ENCODE assay signal across 8 mouse cellular contexts in genomic region chr17:32363821-32364301, GRCm38 (mm10). TPM values are rescaled to one million over a fixed set of nuclear protein-coding genes. Genes with fewer than 3 reads are reported as not detected.
DNase-seq lines count a peak whose midpoint lies in the region; ATAC-seq and TF ChIP-seq lines count a peak whose summit lies in the region.

No protein-coding gene starts in this region.

- H3K27me3 ChIP-seq in C2C12 (ENCODE audit: control insufficient read depth, insufficient read depth, insufficient read length), result no peaks in the 10 kb centered on the region
- H3K27me3 ChIP-seq in embryonic facial prominence, embryonic 12.5 days, result no peaks in the 10 kb centered on the region
- H3K27me3 ChIP-seq in intestine, embryonic 14.5 days (replicated peaks; ENCODE audit: control insufficient read depth, insufficient read depth, low read length), result no peaks in the 10 kb centered on the region
- H3K27me3 ChIP-seq in midbrain, embryonic 15.5 days (replicated peaks), result no peaks in the 10 kb centered on the region

- H3K36me3 ChIP-seq in C2C12 (ENCODE audit: control insufficient read depth, insufficient read depth), result peaks cover 29% of the 10 kb centered on the region
- H3K36me3 ChIP-seq in embryonic facial prominence, embryonic 12.5 days, result peaks cover 41% of the 10 kb centered on the region
- peaks cover 41% of the 10 kb centered on the region for H3K36me3 ChIP-seq in intestine, embryonic 14.5 days (ENCODE audit: control insufficient read depth, insufficient read depth, low read length)
- peaks cover 30% of the 10 kb centered on the region for H3K36me3 ChIP-seq in midbrain, embryonic 15.5 days (replicated peaks)

- intact Hi-C loops in gastrocnemius, adult 2 months (cut with DNase I), result loop anchor here (2.0 kb wide), 1 partner anchor 25 kb away; the partner anchor contains the start of gene Wiz
- intact Hi-C loops in left cerebral cortex, postnatal 25 days (cut with DNase I), result loop anchor here (1.0 kb wide), 1 partner anchor 25 kb away; the partner anchor contains the start of gene Wiz

- peaks cover 32% of the 10 kb centered on the region for H3K79me2 ChIP-seq in C2C12 (ENCODE audit: control insufficient read depth, insufficient read depth)

- H3K4me3 ChIP-seq in gastrocnemius, adult 2 months, result peak overlapping the region; percentile 89
- peak overlapping the region; percentile 86 for H3K4me3 ChIP-seq in C2C12 (ENCODE audit: insufficient read depth, poor library complexity, severe bottlenecking)
- H3K4me3 ChIP-seq in embryonic facial prominence, embryonic 12.5 days, result peak overlapping the region; percentile 93
- peak overlapping the region; percentile 94 for H3K4me3 ChIP-seq in intestine, embryonic 14.5 days (ENCODE audit: low read depth, low read length)
- H3K4me3 ChIP-seq in midbrain, embryonic 15.5 days, result peak overlapping the region; percentile 84

- H3ac ChIP-seq in C2C12 (ENCODE audit: control insufficient read depth, insufficient read length, low read depth), result peak overlapping the region; percentile 98

- under 1% methylated on average over 33 of the region's 50 CpGs for WGBS in embryonic facial prominence, embryonic 12.5 days
- WGBS in intestine, embryonic 14.5 days, result 0% methylated on average over 26 of the region's 50 CpGs
- 0% methylated on average over 50 of the region's 50 CpGs for WGBS in midbrain, embryonic 15.5 days

- peaks cover 27% of the 10 kb centered on the region for H3K79me3 ChIP-seq in C2C12 (ENCODE audit: low read depth)

- no peak for ATAC-seq in embryonic facial prominence, embryonic 12.5 days (ENCODE audit: insufficient number of reproducible peaks, insufficient read depth, low FRiP score, low TSS enrichment)
- ATAC-seq in intestine, embryonic 14.5 days (replicated peaks; ENCODE audit: low FRiP score, low TSS enrichment, low read depth), result peak; percentile 54
- peak; percentile 42 for ATAC-seq in midbrain, embryonic 15.5 days (replicated peaks)

- TF ChIP-seq CTCF in gastrocnemius, adult 2 months (IDR thresholded peaks at IDR 0.05), result no peak
- TF ChIP-seq CTCF in C2C12 (IDR thresholded peaks at IDR 0.05; ENCODE audit: control insufficient read depth, insufficient read depth, insufficient read length), result no peak

- peak overlapping the region; percentile 87 for H3K27ac ChIP-seq in gastrocnemius, adult 2 months
- peak overlapping the region; percentile 76 for H3K27ac ChIP-seq in embryonic facial prominence, embryonic 12.5 days
- H3K27ac ChIP-seq in intestine, embryonic 14.5 days (ENCODE audit: low read depth), result peak overlapping the region; percentile 57
- peak overlapping the region; percentile 77 for H3K27ac ChIP-seq in midbrain, embryonic 15.5 days

- H3K9ac ChIP-seq in embryonic facial prominence, embryonic 12.5 days, result peak overlapping the region; percentile 98
- peak overlapping the region; percentile 97 for H3K9ac ChIP-seq in intestine, embryonic 14.5 days (ENCODE audit: low read length)
- H3K9ac ChIP-seq in midbrain, embryonic 15.5 days, result peak overlapping the region; percentile 90

- H3K9me3 ChIP-seq in embryonic facial prominence, embryonic 12.5 days, result no peaks in the 10 kb centered on the region
- no peaks in the 10 kb centered on the region for H3K9me3 ChIP-seq in intestine, embryonic 14.5 days (ENCODE audit: control insufficient read depth, low read length)
- no peaks in the 10 kb centered on the region for H3K9me3 ChIP-seq in midbrain, embryonic 15.5 days

- H3K4me2 ChIP-seq in embryonic facial prominence, embryonic 12.5 days (replicated peaks), result peak overlapping the region; percentile 84
- peak overlapping the region; percentile 91 for H3K4me2 ChIP-seq in intestine, embryonic 14.5 days (ENCODE audit: low read length)
- H3K4me2 ChIP-seq in midbrain, embryonic 15.5 days, result peak overlapping the region; percentile 64

- peak; percentile 39 for DNase-seq in gastrocnemius, adult 2 months
- DNase-seq in gastrocnemius, adult 18-20 months (ENCODE audit: low spot score), result no peak
- DNase-seq in intestine, embryonic 14.5 days (ENCODE audit: low spot score), result peak; percentile 70
- no peak for DNase-seq in left cerebral cortex, postnatal 25 days (ENCODE audit: low spot score in 2 of 2)
- no peak for DNase-seq in right cerebral cortex, postnatal 4 days

- H3K4me1 ChIP-seq in embryonic facial prominence, embryonic 12.5 days, result peaks cover 17% of the 10 kb centered on the region
- H3K4me1 ChIP-seq in intestine, embryonic 14.5 days (replicated peaks; ENCODE audit: control insufficient read depth, insufficient read depth, low read length), result peaks cover 15% of the 10 kb centered on the region
- H3K4me1 ChIP-seq in midbrain, embryonic 15.5 days, result peaks cover 28% of the 10 kb centered on the region

TF ChIP-seq in C2C12, 6 proteins besides CTCF, POLR2A, EP300 and RAD21:
- no peak for TF ChIP-seq USF1 (IDR thresholded peaks at IDR 0.05; ENCODE audit: low read depth)
- no peak for TF ChIP-seq FOSL1 (IDR thresholded peaks at IDR 0.05; ENCODE audit: insufficient read depth, low read length, poor library complexity, severe bottlenecking)
- TF ChIP-seq MYOG (IDR thresholded peaks at IDR 0.05; ENCODE audit: control insufficient read depth, extremely low read depth, insufficient read length), result no peak
- TF ChIP-seq MAX (IDR thresholded peaks at IDR 0.05), result no peak
- no peak for TF ChIP-seq MYOD1 (IDR thresholded peaks at IDR 0.05; ENCODE audit: control insufficient read depth, insufficient read length, low read depth)
- TF ChIP-seq CEBPB (IDR thresholded peaks at IDR 0.05; ENCODE audit: low read depth), result no peak

RNA-seq across cellular contexts. Expression of gene Akap8l, which starts 13.5 kb away (rescaled TPM):
- total RNA-seq in gastrocnemius, adult 2 months (2021), result 10 to 100 TPM; 34.5 to 43.4 TPM
- 10 to 100 TPM; 29.2 to 30.6 TPM for total RNA-seq in gastrocnemius, adult 18-20 months (2021)
- 10.9 TPM for polyA plus RNA-seq in C2C12 (2012; fragmentation: generic; extraction: Trizol)
- polyA plus RNA-seq in embryonic facial prominence, embryonic 12.5 days (2016; fragmentation: Nextera tagmentation; extraction: Ambion mirVana), result 107 and 118 TPM in 2 replicates
- polyA plus RNA-seq in intestine, embryonic 14.5 days (2014; fragmentation: Nextera tagmentation; extraction: Ambion mirVana), result 64.4 and 79.0 TPM in 2 replicates
- 182 and 187 TPM in 2 replicates for polyA plus RNA-seq in midbrain, embryonic 15.5 days (2015; fragmentation: Nextera tagmentation; extraction: Ambion mirVana)
- total RNA-seq in left cerebral cortex, postnatal 25 days (2021), result 100 to 1,000 TPM; 179 to 230 TPM

RNA-seq across cellular contexts. Expression of gene Wiz, which starts 25.4 kb away (rescaled TPM):
- total RNA-seq in gastrocnemius, adult 2 months (2021), result 10 to 100 TPM; 13.0 to 13.7 TPM
- 10 to 100 TPM; 13.1 to 14.5 TPM for total RNA-seq in gastrocnemius, adult 18-20 months (2021)
- polyA plus RNA-seq in C2C12 (2012; fragmentation: generic; extraction: Trizol), result 23.0 TPM
- 34.0 and 36.5 TPM in 2 replicates for polyA plus RNA-seq in embryonic facial prominence, embryonic 12.5 days (2016; fragmentation: Nextera tagmentation; extraction: Ambion mirVana)
- polyA plus RNA-seq in intestine, embryonic 14.5 days (2014; fragmentation: Nextera tagmentation; extraction: Ambion mirVana), result 30.8 and 32.3 TPM in 2 replicates
- polyA plus RNA-seq in midbrain, embryonic 15.5 days (2015; fragmentation: Nextera tagmentation; extraction: Ambion mirVana), result 46.7 and 47.8 TPM in 2 replicates
- 10 to 100 TPM; 55.0 to 56.7 TPM for total RNA-seq in left cerebral cortex, postnatal 25 days (2021)

RNA-seq across cellular contexts. Expression of gene Rasal3, which starts 39.5 kb away (rescaled TPM):
- under 1 TPM; 0.06 to 0.31 TPM for total RNA-seq in gastrocnemius, adult 2 months (2021)
- under 1 TPM; 0.09 to 0.85 TPM for total RNA-seq in gastrocnemius, adult 18-20 months (2021)
- not detected for polyA plus RNA-seq in C2C12 (2012; fragmentation: generic; extraction: Trizol)
- polyA plus RNA-seq in embryonic facial prominence, embryonic 12.5 days (2016; fragmentation: Nextera tagmentation; extraction: Ambion mirVana), result 0.69 and 0.74 TPM in 2 replicates
- 2.1 and 2.2 TPM in 2 replicates for polyA plus RNA-seq in intestine, embryonic 14.5 days (2014; fragmentation: Nextera tagmentation; extraction: Ambion mirVana)
- polyA plus RNA-seq in midbrain, embryonic 15.5 days (2015; fragmentation: Nextera tagmentation; extraction: Ambion mirVana), result 0.54 and 0.74 TPM in 2 replicates
- 1 to 10 TPM; 3.9 to 4.1 TPM for total RNA-seq in left cerebral cortex, postnatal 25 days (2021)

RNA-seq across cellular contexts. Expression of gene Akap8, which starts 42.8 kb away (rescaled TPM):
- total RNA-seq in gastrocnemius, adult 2 months (2021), result 10 to 100 TPM; 33.2 to 40.2 TPM
- 10 to 100 TPM; 32.0 to 37.5 TPM for total RNA-seq in gastrocnemius, adult 18-20 months (2021)
- polyA plus RNA-seq in C2C12 (2012; fragmentation: generic; extraction: Trizol), result 27.3 TPM
- polyA plus RNA-seq in embryonic facial prominence, embryonic 12.5 days (2016; fragmentation: Nextera tagmentation; extraction: Ambion mirVana), result 145 and 148 TPM in 2 replicates
- 51.8 and 57.2 TPM in 2 replicates for polyA plus RNA-seq in intestine, embryonic 14.5 days (2014; fragmentation: Nextera tagmentation; extraction: Ambion mirVana)
- polyA plus RNA-seq in midbrain, embryonic 15.5 days (2015; fragmentation: Nextera tagmentation; extraction: Ambion mirVana), result 108 and 114 TPM in 2 replicates
- 10 to 100 TPM; 71.1 to 94.8 TPM for total RNA-seq in left cerebral cortex, postnatal 25 days (2021)

Comparison
In these comparisons a context has a peak if more than half of its experiments do, and no peak if none do; other contexts are left out.
1. DNase-seq: peak in gastrocnemius, adult 2 months (single experiment) and intestine, embryonic 14.5 days (single experiment); none in gastrocnemius, adult 18-20 months (single experiment), left cerebral cortex, postnatal 25 days (0 of 2) and right cerebral cortex, postnatal 4 days (single experiment).
2. Peak in every context shown above with its lines, with median percentiles within 50 percentile points of each other: H3K27ac ChIP-seq, H3K4me3 ChIP-seq, H3K4me2 ChIP-seq and H3K9ac ChIP-seq.